Mouse (Mus musculus) heart, postnatal 0 days (tissue): ENCODE measurements around the gene Nr2f2. TPM values are rescaled to one million over a fixed set of nuclear protein-coding genes. Genes with fewer than 3 reads are reported as not detected.

Experiments
- ATAC-seq: fragments of 200-750 bp; cut with Nextera tagmentation; 2 replicates; pipeline ENCODE4 v1.8.0; 2017; ENCODE audit warnings: low read depth, moderate number of reproducible peaks, moderate library complexity; ENCODE audit not compliant: insufficient read depth
- DNase-seq: peaks from one replicate; pipeline ENCODE4 v3.0.0-alpha.2; 2016; ENCODE audit warnings: low spot score
- H3K27ac ChIP-seq: fragments of 300-500 bp; sonication (generic); 2 replicates; pipeline ENCODE4 v1.5.1; 2014; ENCODE audit warnings: low read depth, mild to moderate bottlenecking
- H3K27me3 ChIP-seq: fragments of 300-500 bp; sonication (generic); 2 replicates; pipeline ENCODE4 v1.6.1; 2014; ENCODE audit warnings: low read length, mixed read lengths; ENCODE audit not compliant: control insufficient read depth, insufficient read depth
- H3K36me3 ChIP-seq: fragments of 300-500 bp; sonication (generic); replicated peaks from 2 replicates; pipeline ENCODE4 v1.6.1; 2014; ENCODE audit warnings: low read length, mixed read lengths; ENCODE audit not compliant: control insufficient read depth, insufficient read depth
- H3K4me1 ChIP-seq: fragments of 300-500 bp; sonication (generic); 2 replicates; pipeline ENCODE4 v1.6.1; 2014; ENCODE audit warnings: antibody characterized with exemption; ENCODE audit not compliant: control insufficient read depth, insufficient read depth
- H3K4me2 ChIP-seq: fragments of 300-500 bp; sonication (generic); 2 replicates; pipeline ENCODE4 v1.6.1; 2014; ENCODE audit warnings: low read depth, mild to moderate bottlenecking, low read length, moderate library complexity
- H3K4me3 ChIP-seq: fragments of 300-500 bp; sonication (generic); 2 replicates; pipeline ENCODE4 v1.5.1; 2014; ENCODE audit warnings: low read depth, low read length
- H3K9ac ChIP-seq: fragments of 300-500 bp; sonication (generic); replicated peaks from 2 replicates; pipeline ENCODE4 v1.6.1; 2014; ENCODE audit warnings: low read depth, low read length, mixed read lengths
- H3K9me3 ChIP-seq: fragments of 300-500 bp; sonication (generic); replicated peaks from 2 replicates; pipeline ENCODE4 v1.6.1; 2016; ENCODE audit warnings: low read length; ENCODE audit not compliant: control insufficient read depth
- CTCF ChIP-seq: IDR thresholded peaks from 2 replicates; pipeline ENCODE4 v1.5.1; 2016; ENCODE audit warnings: antibody characterized with exemption, control low read depth, low read depth
- EP300 ChIP-seq: IDR thresholded peaks from 2 replicates; pipeline ENCODE4 v1.6.1; 2016; ENCODE audit warnings: antibody characterized with exemption, low read depth
- WGBS: fragments of 180-500 bp; shearing (Covaris S2); extraction: QIAGEN DNeasy Blood & Tissue Kit; methylation state at CpG from one replicate; pipeline ENCODE4 v1.1.7; 2014; 5-methylcytosine and 5-hydroxymethylcytosine counted together
- polyA plus RNA-seq: library from polyadenylated mRNA; unstranded; fragments of >200 nt; fragmentation: Nextera tagmentation; extraction: Ambion mirVana; gene quantifications from 2 replicates; pipeline ENCODE4 v1.2.1, GENCODE M21; 2015
- total RNA-seq: library from RNA; depleted of rRNA; stranded (reverse); fragments of >200 nt; gene quantifications from 2 replicates; pipeline ENCODE4 v1.2.3, GENCODE M21; 2014; ENCODE audit warnings: low replicate concordance

Nr2f2 gene
- total and polyA plus RNA-seq, 2 experiments from 2014 or later = 8.3 to 18.2 TPM

DNA sequence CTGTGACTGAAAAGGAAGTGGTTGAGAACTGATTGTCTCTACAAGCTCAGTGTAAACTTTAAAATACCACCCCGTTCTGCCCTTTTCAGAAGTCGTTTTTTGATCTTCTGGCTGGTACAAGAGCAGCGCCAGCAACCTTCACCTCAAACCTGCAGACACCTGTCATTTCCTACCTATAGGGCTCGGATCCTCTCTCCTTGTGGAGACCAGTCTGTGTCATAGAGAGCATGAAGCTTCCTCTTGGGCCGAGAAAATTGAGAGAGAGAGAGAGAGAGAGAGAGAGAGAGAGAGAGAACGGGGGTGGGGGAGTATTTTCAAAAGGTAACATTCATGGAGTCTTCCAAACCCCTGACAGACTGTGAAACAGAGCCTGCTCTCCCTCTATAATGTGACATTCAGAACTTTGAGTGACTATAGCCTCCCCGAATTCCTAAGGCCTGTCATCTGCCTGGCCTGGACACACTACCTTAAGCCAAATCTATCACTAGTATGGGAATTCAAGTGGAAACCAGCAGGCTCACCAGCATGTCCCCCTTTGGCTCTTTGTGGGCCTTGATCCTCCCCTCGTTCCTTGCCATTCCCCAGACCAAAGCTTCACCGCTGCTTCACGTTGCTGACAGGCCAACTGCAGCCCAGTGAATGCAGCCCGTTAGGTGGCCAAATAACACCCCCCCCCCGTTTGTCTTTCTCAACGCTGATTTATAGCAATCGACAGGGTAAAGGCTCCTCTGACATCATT, 33.4 kb downstream of the Nr2f2 start:
- H3K36me3 ChIP-seq = no peaks in the 10 kb centered on the region
- H3K4me3 ChIP-seq = 0 out of 2 replicates have a peak overlapping the region, but pooled peaks have one; percentile 45
- WGBS = 31% methylated on average over 14 of the region's 14 CpGs
- H3K4me2 ChIP-seq = no peak overlapping the region
- H3K4me1 ChIP-seq = no peaks in the 10 kb centered on the region
- no peaks in the 10 kb centered on the region for H3K9me3 ChIP-seq
- DNase-seq (no peak), ATAC-seq (no peak)
- peaks cover 99% of the 10 kb centered on the region for H3K27me3 ChIP-seq
- no peak overlapping the region for H3K9ac ChIP-seq
- H3K27ac ChIP-seq = no peak overlapping the region
- no peak for TF ChIP-seq EP300
- TF ChIP-seq CTCF = no peak

GRCm38 (mm10) chr7:70332064-70332850, 34.3 kb downstream of the Nr2f2 start:
- TF ChIP-seq CTCF (no peak), EP300 (no peak)
- Histone ChIP-seq H3K4me3 (peak overlapping the region; percentile 45), H3K4me2 (peak overlapping the region; percentile 73), H3K27ac (no peak overlapping the region), H3K9ac (no peak overlapping the region), H3K27me3 (peaks cover 99% of the 10 kb centered on the region), H3K4me1 (no peaks in the 10 kb centered on the region), H3K36me3 (no peaks in the 10 kb centered on the region), H3K9me3 (no peaks in the 10 kb centered on the region)
- 9% methylated on average over 26 of the region's 26 CpGs for WGBS
- no peak for DNase-seq
- no peak for ATAC-seq

DNA sequence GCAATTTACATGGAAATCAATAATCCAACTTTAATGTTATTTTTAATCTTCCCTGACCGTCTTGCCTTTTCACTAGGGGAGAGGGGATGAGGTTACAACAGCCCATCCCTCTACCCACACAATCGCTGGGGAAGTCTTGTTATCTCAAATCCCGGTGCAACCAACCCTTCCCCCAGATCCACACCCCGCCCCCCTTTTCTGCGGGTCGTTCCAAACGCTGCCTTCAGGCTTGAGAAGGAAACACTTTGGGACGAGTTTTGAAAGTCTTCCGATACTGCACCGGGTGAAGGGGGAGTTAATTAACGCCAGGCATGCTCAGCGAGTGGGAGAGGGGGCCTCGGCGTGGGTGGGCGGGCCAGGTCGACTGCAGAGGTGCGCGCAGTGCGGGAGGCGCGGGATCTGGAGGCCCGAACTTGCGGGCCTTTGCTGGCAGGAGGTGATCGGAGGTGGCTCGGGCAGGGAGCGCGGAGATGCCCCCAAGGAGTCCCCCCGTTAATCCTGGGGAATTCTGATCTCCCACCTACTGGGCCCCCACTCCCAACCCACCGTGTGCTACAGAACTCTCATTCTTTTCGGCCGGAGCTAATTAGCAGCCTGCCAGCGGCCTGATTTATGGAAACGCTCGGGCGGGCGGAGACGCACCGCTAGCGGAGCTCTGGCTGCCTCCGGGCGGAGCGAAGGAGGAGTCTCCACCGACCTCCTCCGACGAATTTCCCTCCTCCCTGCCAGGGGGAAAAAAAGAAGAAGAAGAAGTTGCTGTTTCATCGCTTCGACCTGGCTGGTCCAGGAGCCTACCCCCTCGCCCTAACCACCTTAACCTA, 35.1 kb downstream of the Nr2f2 start:
- WGBS = under 1% methylated on average over 48 of the region's 48 CpGs
- Histone ChIP-seq H3K27ac (no peak overlapping the region), H3K36me3 (no peaks in the 10 kb centered on the region), H3K4me3 (peak overlapping the region; percentile 45), H3K9me3 (no peaks in the 10 kb centered on the region), H3K27me3 (peaks cover 99% of the 10 kb centered on the region), H3K4me2 (peak overlapping the region; percentile 73), H3K4me1 (no peaks in the 10 kb centered on the region), H3K9ac (no peak overlapping the region)
- ATAC-seq = no peak
- no peak for TF ChIP-seq CTCF
- no peak for TF ChIP-seq EP300
- no peak for DNase-seq

GRCm38 (mm10) chr7:70330761-70331242, 35.7 kb downstream of the Nr2f2 start:
- TF ChIP-seq CTCF (no peak), EP300 (no peak)
- no peaks in the 10 kb centered on the region for H3K36me3 ChIP-seq
- peak overlapping the region; percentile 73 for H3K4me2 ChIP-seq
- peaks cover 99% of the 10 kb centered on the region for H3K27me3 ChIP-seq
- no peak overlapping the region for H3K9ac ChIP-seq
- 2% methylated on average over 19 of the region's 19 CpGs for WGBS
- peak overlapping the region; percentile 45 for H3K4me3 ChIP-seq
- H3K9me3 ChIP-seq = no peaks in the 10 kb centered on the region
- no peak overlapping the region for H3K27ac ChIP-seq
- no peak for DNase-seq
- H3K4me1 ChIP-seq = no peaks in the 10 kb centered on the region
- ATAC-seq = no peak

DNA sequence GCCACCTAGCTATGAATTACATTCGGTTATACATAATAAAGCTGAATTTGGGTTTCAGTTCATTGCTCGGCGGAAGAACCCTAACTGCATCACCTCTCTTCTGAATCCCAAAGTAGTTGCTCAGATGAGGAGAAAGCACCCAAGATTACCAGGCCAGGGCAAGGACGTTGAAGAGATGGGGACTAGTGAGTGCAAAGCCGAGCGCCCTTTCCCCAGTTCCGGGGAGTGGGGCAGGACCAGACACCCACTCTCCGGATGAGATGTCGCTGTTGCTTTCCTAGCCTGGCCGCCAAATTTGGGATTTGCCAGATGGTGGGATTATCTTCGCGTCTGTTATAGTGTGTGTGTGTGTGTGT, 36.4 kb downstream of the Nr2f2 start:
- TF ChIP-seq CTCF (no peak), EP300 (no peak)
- 12% methylated on average over 12 of the region's 12 CpGs for WGBS
- no peaks in the 10 kb centered on the region for H3K9me3 ChIP-seq
- H3K27me3 ChIP-seq = peaks cover 99% of the 10 kb centered on the region
- H3K27ac ChIP-seq = no peak overlapping the region
- DNase-seq = no peak
- ATAC-seq = no peak
- H3K4me1 ChIP-seq = no peaks in the 10 kb centered on the region
- no peak overlapping the region for H3K4me3 ChIP-seq
- no peak overlapping the region for H3K4me2 ChIP-seq
- H3K36me3 ChIP-seq = no peaks in the 10 kb centered on the region
- H3K9ac ChIP-seq = no peak overlapping the region
